Mouse (Mus musculus) MEL (cell line): ENCODE results near the gene Plekhf1. TPM values are rescaled to one million over a fixed set of nuclear protein-coding genes. Genes with fewer than 3 reads are reported as not detected.

Source experiments
- DNase-seq: peaks from one replicate; pipeline ENCODE4 v3.0.0; 2011; ENCODE audit warnings: low read depth, low spot score
- H3K27ac ChIP-seq: 2 replicates; pipeline ENCODE4 v1.5.1; 2012; ENCODE audit warnings: low read depth, mild to moderate bottlenecking, control low read depth, low read length, moderate library complexity; ENCODE audit not compliant: control insufficient read depth
- H3K27me3 ChIP-seq, 2 experiments: fragments of 150-350 bp in 1 of 2; sonication (generic) in 1 of 2; 2 replicates each; pipeline ENCODE4 v1.6.1; 2012; ENCODE audit warnings: low read length in 2 of 2, mild to moderate bottlenecking in 2 of 2, improper control_type of control experiment in 1 of 2, moderate library complexity in 1 of 2; ENCODE audit not compliant: insufficient read depth in 2 of 2, control insufficient read depth in 1 of 2
- H3K36me3 ChIP-seq, 2 experiments: 2 replicates each; pipeline ENCODE4 v1.6.1; 2012 to 2014; ENCODE audit warnings: low read length in 2 of 2, improper control_type of control experiment in 1 of 2, inconsistent platforms in 1 of 2, mild to moderate bottlenecking in 1 of 2; ENCODE audit not compliant: insufficient read depth in 2 of 2, control insufficient read depth in 1 of 2
- H3K4me1 ChIP-seq, 2 experiments: fragments of 150-350 bp in 1 of 2; sonication (generic) in 1 of 2; 2 replicates each; pipeline ENCODE4 v1.6.1; 2012; ENCODE audit warnings: low read length in 2 of 2, improper control_type of control experiment in 1 of 2, mild to moderate bottlenecking in 1 of 2; ENCODE audit not compliant: insufficient read depth in 2 of 2, control insufficient read depth in 1 of 2
- H3K4me3 ChIP-seq, 2 experiments: fragments of 150-350 bp in 1 of 2; sonication (generic) in 1 of 2; 2 replicates each; pipeline ENCODE4 v1.5.1; 2012; ENCODE audit warnings: low read depth in 2 of 2, low read length in 2 of 2, mild to moderate bottlenecking in 2 of 2, moderate library complexity in 2 of 2, control low read depth in 1 of 2, improper control_type of control experiment in 1 of 2; ENCODE audit not compliant: control insufficient read depth in 1 of 2, insufficient read depth in 1 of 2
- H3K79me2 ChIP-seq: 2 replicates; pipeline ENCODE4 v1.6.1; 2012; ENCODE audit warnings: mild to moderate bottlenecking, low read length, moderate library complexity; ENCODE audit not compliant: control insufficient read depth, poor library complexity, insufficient read depth
- H3K9ac ChIP-seq: 2 replicates; pipeline ENCODE4 v1.6.1; 2012; ENCODE audit warnings: low read depth, mild to moderate bottlenecking, control low read depth, low read length, moderate library complexity; ENCODE audit not compliant: control insufficient read depth, poor library complexity, severe bottlenecking
- H3K9me3 ChIP-seq: fragments of 150-350 bp; sonication (generic); replicated peaks from 2 replicates; pipeline ENCODE4 v1.6.1; 2012; ENCODE audit warnings: mild to moderate bottlenecking, low read length, improper control_type of control experiment, moderate library complexity; ENCODE audit not compliant: insufficient read depth
- BHLHE40 ChIP-seq: IDR thresholded peaks from 2 replicates; pipeline ENCODE4 v1.6.1; 2012; ENCODE audit warnings: low read depth, mild to moderate bottlenecking, inconsistent platforms, low read length, improper control_type of control experiment, borderline replicate concordance
- CHD1 ChIP-seq: IDR thresholded peaks from 2 replicates; pipeline ENCODE4 v1.6.1; 2012; ENCODE audit warnings: low read depth, mild to moderate bottlenecking, inconsistent platforms, low read length, improper control_type of control experiment
- CHD2 ChIP-seq: IDR thresholded peaks from 2 replicates; pipeline ENCODE4 v1.6.1; 2011; ENCODE audit warnings: low read length, improper control_type of control experiment
- CTCF ChIP-seq, 3 experiments: IDR thresholded peaks in 2 of 3; conservative IDR thresholded peaks in 1 of 3; 2 replicates each; pipeline ENCODE4 v1.5.1; 2011 to 2012; ENCODE audit warnings: low read length in 3 of 3, low read depth in 2 of 3, mild to moderate bottlenecking in 2 of 3, improper control_type of control experiment in 1 of 3, inconsistent platforms in 1 of 3, mixed read lengths in 1 of 3, moderate library complexity in 1 of 3; ENCODE audit not compliant: control insufficient read depth in 1 of 3, insufficient read depth in 1 of 3, poor library complexity in 1 of 3, severe bottlenecking in 1 of 3
- EP300 ChIP-seq, 2 experiments: IDR thresholded peaks; 2 replicates each; pipeline ENCODE4 v1.6.1; 2011; ENCODE audit warnings: improper control_type of control experiment in 2 of 2, low read length in 2 of 2, low read depth in 1 of 2, mild to moderate bottlenecking in 1 of 2
- ETS1 ChIP-seq: IDR thresholded peaks from 2 replicates; pipeline ENCODE4 v1.6.1; 2012; ENCODE audit warnings: low read depth, mild to moderate bottlenecking, inconsistent platforms, low read length, improper control_type of control experiment, moderate library complexity
- GABPA ChIP-seq: IDR thresholded peaks from 2 replicates; pipeline ENCODE4 v1.6.1; 2012; ENCODE audit warnings: low read depth, mild to moderate bottlenecking, inconsistent platforms, low read length, improper control_type of control experiment, moderate library complexity
- KAT2A ChIP-seq: conservative IDR thresholded peaks from 2 replicates; pipeline ENCODE4 v1.6.1; 2012; ENCODE audit warnings: low read depth, low read length, improper control_type of control experiment, inconsistent platforms
- MAFK ChIP-seq: IDR thresholded peaks from 2 replicates; pipeline ENCODE4 v1.6.1; 2011; ENCODE audit warnings: low read depth, mild to moderate bottlenecking, low read length, improper control_type of control experiment, borderline replicate concordance
- MYC ChIP-seq: IDR thresholded peaks from 2 replicates; pipeline ENCODE4 v1.6.1; 2011; ENCODE audit warnings: low read depth, mild to moderate bottlenecking, low read length, improper control_type of control experiment, moderate library complexity
- NELFE ChIP-seq: IDR thresholded peaks from 2 replicates; pipeline ENCODE4 v1.6.1; 2011; ENCODE audit warnings: low read depth, low read length, improper control_type of control experiment
- POLR2A ChIP-seq, 2 experiments: IDR thresholded peaks; 2 replicates each; pipeline ENCODE4 v1.6.1; 2011 to 2012; ENCODE audit warnings: low read length in 2 of 2, mild to moderate bottlenecking in 2 of 2, control low read depth in 1 of 2, improper control_type of control experiment in 1 of 2, low read depth in 1 of 2, moderate library complexity in 1 of 2; ENCODE audit not compliant: control insufficient read depth in 1 of 2, insufficient read depth in 1 of 2, poor library complexity in 1 of 2
- POLR2AphosphoS2 ChIP-seq: IDR thresholded peaks from 2 replicates; pipeline ENCODE4 v1.6.1; 2011; ENCODE audit warnings: low read length, improper control_type of control experiment
- ZMIZ1 ChIP-seq: IDR thresholded peaks from 2 replicates; pipeline ENCODE4 v1.6.1; 2012; ENCODE audit warnings: low read depth, mild to moderate bottlenecking, inconsistent platforms, low read length, improper control_type of control experiment, moderate library complexity
- ZNF384 ChIP-seq: IDR thresholded peaks from 2 replicates; pipeline ENCODE4 v1.6.1; 2012; ENCODE audit warnings: low read depth, mild to moderate bottlenecking, inconsistent platforms, low read length, improper control_type of control experiment
- polyA plus RNA-seq, 2 experiments: library from polyadenylated mRNA; stranded (reverse) in 1 of 2; unstranded in 1 of 2; fragments of >175 nt in 1 of 2; fragments of >200 nt in 1 of 2; gene quantifications; 2 replicates each; pipeline versions ENCODE4 v1.2.1 to v1.2.4; 2012; ENCODE audit warnings: low replicate concordance in 2 of 2, low read depth in 1 of 2; ENCODE audit not compliant: insufficient read length in 2 of 2, insufficient read depth in 1 of 2, missing spikeins in 1 of 2
- total RNA-seq: library from RNA; depleted of rRNA; stranded (reverse); fragments of 300-350 nt; gene quantifications from 2 replicates; pipeline ENCODE4 v1.2.3, GENCODE M21; 2012

Gene Plekhf1
- total and polyA plus RNA-seq, 3 experiments, result 0.89 to 1.7 TPM; not detected in 1

GRCm38 (mm10) chr7:38188281-38189075 is 39.3 kb downstream of the Plekhf1 start:
- TF ChIP-seq EP300 (IDR thresholded peaks at IDR 0.05; ENCODE audit: low read depth in 1 of 2, low read length in 2 of 2) (no peak), CHD1 (no peak), POLR2A (IDR thresholded peaks at IDR 0.05; ENCODE audit: control insufficient read depth in 1 of 2, insufficient read depth in 1 of 2, low read depth in 1 of 2, low read length in 2 of 2, poor library complexity in 1 of 2) (no peak), ZMIZ1 (no peak), BHLHE40 (no peak), ETS1 (no peak)
- H3K79me2 ChIP-seq, result no peaks in the 10 kb centered on the region; the same call in 1 of the 2 replicates
- peaks cover 2 to 3% of the 10 kb centered on the region in 2 experiments; a peak in 2 of 4 replicates for H3K4me1 ChIP-seq
- H3K4me3 ChIP-seq, result no peak overlapping the region
- no peaks in the 10 kb centered on the region for H3K27me3 ChIP-seq
- no peak for DNase-seq
- no peak overlapping the region for H3K27ac ChIP-seq
- H3K9ac ChIP-seq, result no peak overlapping the region
- no peaks in the 10 kb centered on the region for H3K9me3 ChIP-seq
- peaks cover 0 to 5% of the 10 kb centered on the region in 2 experiments; a peak in 2 of 4 replicates for H3K36me3 ChIP-seq

- Histone ChIP-seq H3K27ac (no peak overlapping the region), H3K9ac (no peak overlapping the region)
- no peak for DNase-seq
Observed at GRCm38 (mm10) chr7:38187796-38188195, 40.0 kb downstream of the Plekhf1 start.

GRCm38 (mm10) chr7:38186861-38187260 is 41.0 kb downstream of the Plekhf1 start:
- Histone ChIP-seq H3K4me3 (no peak overlapping the region), H3K36me3 (peaks cover 0 to 5% of the 10 kb centered on the region in 2 experiments; a peak in 2 of 4 replicates), H3K4me1 (peaks cover 2 to 6% of the 10 kb centered on the region in 2 experiments; a peak in 2 of 4 replicates), H3K79me2 (peaks cover 2% of the 10 kb centered on the region; the same call in 1 of the 2 replicates), H3K9ac (no peak overlapping the region), H3K9me3 (no peaks in the 10 kb centered on the region), H3K27ac (no peak overlapping the region), H3K27me3 (no peaks in the 10 kb centered on the region)
- no peak for DNase-seq
- TF ChIP-seq POLR2A (IDR thresholded peaks at IDR 0.05; ENCODE audit: control insufficient read depth in 1 of 2, insufficient read depth in 1 of 2, low read depth in 1 of 2, low read length in 2 of 2, poor library complexity in 1 of 2), result no peak
- no peak for TF ChIP-seq ZMIZ1
- TF ChIP-seq KAT2A, result no peak
- TF ChIP-seq POLR2AphosphoS2, result no peak
- TF ChIP-seq EP300 (IDR thresholded peaks at IDR 0.05; ENCODE audit: low read depth in 1 of 2, low read length in 2 of 2), result no peak
- no peak for TF ChIP-seq CHD2
- TF ChIP-seq ETS1, result no peak

More at GRCm38 (mm10) chr7:38187796-38188195, 40.0 kb downstream of the Plekhf1 start:
- Histone ChIP-seq H3K4me3 (no peak overlapping the region), H3K36me3 (peaks cover 0 to 5% of the 10 kb centered on the region in 2 experiments; a peak in 2 of 4 replicates), H3K27me3 (no peaks in the 10 kb centered on the region), H3K9me3 (no peaks in the 10 kb centered on the region), H3K4me1 (peaks cover 2 to 3% of the 10 kb centered on the region in 2 experiments; a peak in 2 of 4 replicates), H3K79me2 (peaks cover 2% of the 10 kb centered on the region; the same call in 1 of the 2 replicates)
- no peak for TF ChIP-seq ZNF384
- no peak for TF ChIP-seq GABPA
- TF ChIP-seq MYC, result no peak
- no peak for TF ChIP-seq MAFK
- TF ChIP-seq CTCF (IDR thresholded peaks at IDR 0.05 in 2 of 3, conservative IDR thresholded peaks at IDR 0.05 in 1 of 3; ENCODE audit: control insufficient read depth in 1 of 3, insufficient read depth in 1 of 3, low read depth in 2 of 3, low read length in 3 of 3, poor library complexity in 1 of 3, severe bottlenecking in 1 of 3), result no peak
- no peak for TF ChIP-seq NELFE
